Mouse (Mus musculus): ENCODE measurements around the gene Lcn12. TPM values are rescaled to one million over a fixed set of nuclear protein-coding genes. Genes with fewer than 3 reads are reported as not detected.

The Lcn12 gene
- total RNA-seq, 2 experiments from 2014 or later = not detected

- H3K27ac ChIP-seq = no peak overlapping the region
- intact Hi-C loops (cut with DNase I) = no loop called here
- H3K4me3 ChIP-seq = no peak overlapping the region
- no peak for DNase-seq
- TF ChIP-seq CTCF (IDR thresholded peaks at IDR 0.05) = no peak
Measured at GRCm38 (mm10) chr2:25504538-25504937, 10.8 kb upstream of the Lcn12 start.

- intact Hi-C loops (cut with DNase I) = no loop called here
Measured at GRCm38 (mm10) chr2:25502726-25503125, 9.0 kb upstream of the Lcn12 start.

GRCm38 (mm10) chr2:25501593-25502486 lies 8.1 kb upstream of the Lcn12 start, which contains the start of gene C8g:
TSS of gene C8g (minus strand) at chr2:25501719.
- TF ChIP-seq CTCF (IDR thresholded peaks at IDR 0.05) = no peak
- Histone ChIP-seq H3K27ac (peak within 1 kb of the TSS; percentile 97), H3K4me3 (peak within 1 kb of the TSS; percentile 84)
- intact Hi-C loops (cut with DNase I) = no loop called here
- no peak for DNase-seq

More at GRCm38 (mm10) chr2:25502726-25503125, 9.0 kb upstream of the Lcn12 start:
- TF ChIP-seq CTCF (IDR thresholded peaks at IDR 0.05) = no peak
- no peak overlapping the region for H3K27ac ChIP-seq
- no peak for DNase-seq
- H3K4me3 ChIP-seq = no peak overlapping the region

- TF ChIP-seq CTCF (IDR thresholded peaks at IDR 0.05) = peak; percentile 1; the same call in 1 of the 2 replicates
- peak within 1 kb of the TSS; percentile 84 for H3K4me3 ChIP-seq
- peak; percentile 92 for DNase-seq
- intact Hi-C loops (cut with DNase I) = no loop called here
- peak within 1 kb of the TSS; percentile 97 for H3K27ac ChIP-seq
Measured at GRCm38 (mm10) chr2:25500576-25501405, 7.1 kb upstream of the Lcn12 start, which contains the start of gene Fbxw5. TSS of gene Fbxw5 (plus strand) at chr2:25500750.

- Histone ChIP-seq H3K4me3 (peak overlapping the region; percentile 84), H3K27ac (peak overlapping the region; percentile 97)
- intact Hi-C loops (cut with DNase I) = no loop called here
- TF ChIP-seq CTCF (IDR thresholded peaks at IDR 0.05) = no peak
- DNase-seq = no peak
Measured at GRCm38 (mm10) chr2:25500071-25500575, 6.4 kb upstream of the Lcn12 start.

GRCm38 (mm10) chr2:25498622-25499478 lies 5.1 kb upstream of the Lcn12 start:
- H3K4me3 ChIP-seq = no peak overlapping the region
- no peak overlapping the region for H3K27ac ChIP-seq
- intact Hi-C loops (cut with DNase I) = no loop called here
- TF ChIP-seq CTCF (IDR thresholded peaks at IDR 0.05) = peak; percentile 31
- no peak for DNase-seq

- Histone ChIP-seq H3K4me3 (no peak overlapping the region), H3K27ac (no peak overlapping the region)
- no peak for DNase-seq
- intact Hi-C loops (cut with DNase I) = no loop called here
- TF ChIP-seq CTCF (IDR thresholded peaks at IDR 0.05) = no peak
Measured at GRCm38 (mm10) chr2:25497846-25498575, 4.3 kb upstream of the Lcn12 start.

- intact Hi-C loops (cut with DNase I) = no loop called here
- DNase-seq = no peak
- peak; percentile 58 for TF ChIP-seq CTCF (IDR thresholded peaks at IDR 0.05)
Measured at GRCm38 (mm10) chr2:25496462-25496861, 2.8 kb upstream of the Lcn12 start.

GRCm38 (mm10) chr2:25492988-25493387 lies 723 bp downstream of the Lcn12 start:
- intact Hi-C loops (cut with DNase I) = no loop called here
- no peak for TF ChIP-seq CTCF (IDR thresholded peaks at IDR 0.05)
- Histone ChIP-seq H3K27ac (no peak overlapping the region), H3K4me3 (no peak overlapping the region)
- no peak for DNase-seq

More at GRCm38 (mm10) chr2:25496462-25496861, 2.8 kb upstream of the Lcn12 start:
- Histone ChIP-seq H3K27ac (no peak overlapping the region), H3K4me3 (no peak overlapping the region)

- DNase-seq = no peak
- Histone ChIP-seq H3K4me3 (no peak overlapping the region), H3K27ac (no peak overlapping the region)
- TF ChIP-seq CTCF (IDR thresholded peaks at IDR 0.05) = no peak
- intact Hi-C loops (cut with DNase I) = no loop called here
Measured at GRCm38 (mm10) chr2:25488671-25489068, 5.0 kb downstream of the Lcn12 start.

GRCm38 (mm10) chr2:25487965-25488670 lies 5.6 kb downstream of the Lcn12 start:
- Histone ChIP-seq H3K27ac (no peak overlapping the region), H3K4me3 (no peak overlapping the region)
- intact Hi-C loops (cut with DNase I) = no loop called here
- no peak for DNase-seq
- no peak for TF ChIP-seq CTCF (IDR thresholded peaks at IDR 0.05)

Data from gastrocnemius, adult 2 months (tissue).